Mouse (Mus musculus): ENCODE results near the gene Pex3. TPM values are rescaled to one million over a fixed set of nuclear protein-coding genes. Genes with fewer than 3 reads are reported as not detected.
"Not testable (repeated sequence)": the region's sequence is repeated elsewhere in the genome, so short reads cannot be mapped to it uniquely, and the experiment has no call there.

The Pex3 gene
- polyA plus RNA-seq, 1 experiment from 2014 or later, result 29.1 TPM

DNA sequence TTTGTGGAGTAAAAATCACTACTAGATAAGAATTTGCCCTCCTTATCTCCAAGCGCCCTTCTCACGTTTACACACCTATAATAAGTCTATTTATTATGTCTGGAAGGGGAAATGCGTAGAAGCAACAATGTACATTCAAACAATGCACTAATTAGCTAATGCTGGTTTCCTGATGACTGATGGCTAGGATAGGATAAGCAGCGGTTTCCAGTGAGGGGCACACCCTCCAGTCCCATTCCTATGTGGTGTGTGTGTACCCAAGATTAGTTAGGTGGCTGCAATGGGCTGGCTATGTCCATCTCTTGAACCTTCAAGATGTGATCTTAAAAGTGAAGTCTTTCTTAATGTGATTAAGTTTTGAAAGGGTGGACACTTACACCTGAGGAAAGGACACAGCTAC lies 31.1 kb downstream of the Pex3 start:
- Histone ChIP-seq H3K27ac (ENCODE audit: low read length) (no peak overlapping the region), H3K27me3 (ENCODE audit: control insufficient read depth, insufficient read depth, low read length) (no peaks in the 10 kb centered on the region), H3K4me3 (ENCODE audit: low read depth, low read length) (no peak overlapping the region), H3K4me2 (replicated peaks; ENCODE audit: low read depth, low read length) (no peak overlapping the region), H3K4me1 (ENCODE audit: control insufficient read depth, insufficient read depth, low read length) (no peaks in the 10 kb centered on the region), H3K36me3 (ENCODE audit: control insufficient read depth, insufficient read depth, low read length) (peaks cover 7% of the 10 kb centered on the region), H3K9ac (replicated peaks; ENCODE audit: low read depth, low read length) (no peak overlapping the region), H3K9me3 (ENCODE audit: control insufficient read depth, low read depth, low read length) (no peaks in the 10 kb centered on the region)
- ATAC-seq (ENCODE audit: insufficient number of reproducible peaks, insufficient read depth, low FRiP score, low read depth), result no peak
- 63% methylated on average over 4 of the region's 4 CpGs for WGBS

DNA sequence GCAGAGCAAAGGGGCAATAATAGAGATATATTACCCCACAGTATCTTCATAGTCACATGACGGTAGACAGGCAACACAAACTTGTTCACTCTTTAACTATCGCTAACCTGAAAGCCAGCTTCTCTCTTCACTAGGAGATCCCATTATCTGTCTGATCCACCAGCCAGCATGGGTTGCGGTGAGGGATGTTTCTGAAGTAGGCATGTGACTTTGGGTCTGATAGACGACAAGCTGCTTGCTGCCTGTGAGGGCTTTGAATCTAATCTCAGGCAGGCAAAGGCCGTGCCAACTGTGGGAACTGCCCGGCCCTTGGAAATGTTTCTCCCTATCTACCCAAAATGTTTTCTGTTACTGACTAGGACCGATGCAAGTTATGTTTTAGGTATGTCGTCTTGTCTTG lies 50.6 kb downstream of the Pex3 start:
- H3K36me3 ChIP-seq (ENCODE audit: control insufficient read depth, insufficient read depth, low read length), result peaks cover 3% of the 10 kb centered on the region; the same call in 1 of the 2 replicates
- 78% methylated on average over 8 of the region's 8 CpGs for WGBS
- H3K27me3 ChIP-seq (ENCODE audit: control insufficient read depth, insufficient read depth, low read length), result no peaks in the 10 kb centered on the region
- H3K4me1 ChIP-seq (ENCODE audit: control insufficient read depth, insufficient read depth, low read length), result 0 out of 2 replicates have a peak, but pooled peaks cover 2% of the 10 kb centered on the region
- H3K27ac ChIP-seq (ENCODE audit: low read length), result no peak overlapping the region
- H3K9me3 ChIP-seq (ENCODE audit: control insufficient read depth, low read depth, low read length), result no peaks in the 10 kb centered on the region
- no peak for ATAC-seq (ENCODE audit: insufficient number of reproducible peaks, insufficient read depth, low FRiP score, low read depth)
- no peak overlapping the region for H3K9ac ChIP-seq (replicated peaks; ENCODE audit: low read depth, low read length)
- no peak overlapping the region for H3K4me2 ChIP-seq (replicated peaks; ENCODE audit: low read depth, low read length)
- no peak overlapping the region for H3K4me3 ChIP-seq (ENCODE audit: low read depth, low read length)

DNA sequence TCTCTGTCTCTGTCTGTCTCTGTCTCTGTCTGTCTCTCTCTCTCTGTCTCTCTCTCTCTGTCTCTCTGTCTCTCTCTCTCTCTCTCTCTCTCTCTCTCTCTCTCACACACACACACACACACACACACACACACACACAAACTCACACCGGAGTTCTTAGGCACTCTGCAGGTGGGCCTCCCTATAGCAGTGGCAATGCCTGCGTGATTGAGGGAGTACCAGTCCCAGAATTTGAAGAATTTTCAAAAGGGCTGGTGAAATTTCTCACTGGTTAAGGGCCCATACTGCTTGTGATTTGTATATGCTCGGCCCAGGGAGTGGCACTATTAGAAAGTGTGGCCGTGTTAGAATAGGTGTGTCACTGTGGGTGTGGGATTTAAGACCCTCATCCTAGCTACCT lies 51.4 kb downstream of the Pex3 start:
- 49% methylated on average over 4 of the region's 4 CpGs for WGBS
- peak overlapping the region; percentile 42 for H3K4me3 ChIP-seq (ENCODE audit: low read depth, low read length)
- not testable (repeated sequence) for H3K9me3 ChIP-seq (ENCODE audit: control insufficient read depth, low read depth, low read length); H3K4me1 ChIP-seq (ENCODE audit: control insufficient read depth, insufficient read depth, low read length); ATAC-seq (ENCODE audit: insufficient number of reproducible peaks, insufficient read depth, low FRiP score, low read depth); H3K27me3 ChIP-seq (ENCODE audit: control insufficient read depth, insufficient read depth, low read length); H3K36me3 ChIP-seq (ENCODE audit: control insufficient read depth, insufficient read depth, low read length); H3K27ac ChIP-seq (ENCODE audit: low read length)
- H3K9ac ChIP-seq (replicated peaks; ENCODE audit: low read depth, low read length), result peak overlapping the region; percentile 31; the same call in 1 of the 2 replicates
- peak overlapping the region; percentile 64 for H3K4me2 ChIP-seq (replicated peaks; ENCODE audit: low read depth, low read length)

DNA sequence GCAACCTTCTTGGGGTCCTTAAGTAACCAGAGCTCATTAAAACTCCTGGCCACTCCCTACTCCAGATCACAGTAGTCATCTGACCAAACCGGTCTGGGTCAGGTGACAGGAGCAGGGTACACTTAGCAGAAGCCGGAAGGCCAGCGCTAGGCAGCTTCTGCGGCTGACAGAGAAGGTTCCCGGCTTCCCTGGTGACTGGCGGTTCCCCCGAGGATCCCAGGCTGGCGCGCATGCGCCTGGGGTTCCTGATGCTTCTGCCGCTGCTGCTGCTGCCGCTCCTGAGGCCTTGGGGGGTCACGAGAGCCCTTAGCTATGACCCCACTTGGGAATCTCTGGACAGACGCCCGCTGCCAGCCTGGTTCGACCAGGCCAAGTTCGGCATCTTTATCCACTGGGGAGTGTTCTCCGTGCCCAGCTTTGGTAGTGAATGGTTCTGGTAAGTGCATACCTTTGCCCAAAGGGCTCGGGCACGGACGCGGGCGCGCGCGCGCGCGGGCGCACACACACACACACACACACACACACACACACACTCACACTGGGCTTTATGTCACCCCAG lies 51.9 kb downstream of the Pex3 start:
- under 1% methylated on average over 29 of the region's 30 CpGs for WGBS
- peak; percentile 96 for ATAC-seq (ENCODE audit: insufficient number of reproducible peaks, insufficient read depth, low FRiP score, low read depth)
- no peak overlapping the region for H3K27ac ChIP-seq (ENCODE audit: low read length)

DNA sequence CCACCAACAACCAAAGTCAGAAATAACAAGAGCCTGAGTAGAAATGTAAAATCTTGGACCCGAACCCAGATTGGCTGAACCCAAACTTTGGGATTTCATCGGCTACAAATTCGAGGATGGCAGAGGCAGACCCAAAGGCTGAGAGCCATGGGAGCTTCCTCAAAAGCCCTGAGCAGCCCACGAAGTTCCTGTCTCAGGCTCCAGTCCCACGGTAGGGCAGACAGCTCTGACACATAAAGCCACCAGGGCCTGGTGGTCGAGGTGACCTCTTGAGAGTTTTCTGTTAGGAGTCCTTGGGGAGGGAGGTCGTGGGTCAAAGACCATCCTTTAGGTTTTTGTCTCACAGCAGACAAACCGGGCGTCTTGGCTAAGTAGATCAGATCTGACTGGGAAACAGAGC lies 52.5 kb downstream of the Pex3 start:
- Histone ChIP-seq H3K27ac (ENCODE audit: low read length) (peak overlapping the region; percentile 27; the same call in 1 of the 2 replicates), H3K4me2 (replicated peaks; ENCODE audit: low read depth, low read length) (peak overlapping the region; percentile 64), H3K4me3 (ENCODE audit: low read depth, low read length) (peak overlapping the region; percentile 42; the same call in 1 of the 2 replicates), H3K27me3 (ENCODE audit: control insufficient read depth, insufficient read depth, low read length) (no peaks in the 10 kb centered on the region), H3K9ac (replicated peaks; ENCODE audit: low read depth, low read length) (no peak overlapping the region), H3K36me3 (ENCODE audit: control insufficient read depth, insufficient read depth, low read length) (no peaks in the 10 kb centered on the region), H3K9me3 (ENCODE audit: control insufficient read depth, low read depth, low read length) (no peaks in the 10 kb centered on the region), H3K4me1 (ENCODE audit: control insufficient read depth, insufficient read depth, low read length) (0 out of 2 replicates have a peak, but pooled peaks cover 2% of the 10 kb centered on the region)
- 52% methylated on average over 9 of the region's 9 CpGs for WGBS
- ATAC-seq (ENCODE audit: insufficient number of reproducible peaks, insufficient read depth, low FRiP score, low read depth), result no peak

More for the DNA sequence above, 51.9 kb downstream of the Pex3 start:
- Histone ChIP-seq H3K4me3 (ENCODE audit: low read depth, low read length) (peak overlapping the region; percentile 42), H3K27me3 (ENCODE audit: control insufficient read depth, insufficient read depth, low read length) (no peaks in the 10 kb centered on the region), H3K4me1 (ENCODE audit: control insufficient read depth, insufficient read depth, low read length) (0 out of 2 replicates have a peak, but pooled peaks cover 2% of the 10 kb centered on the region), H3K36me3 (ENCODE audit: control insufficient read depth, insufficient read depth, low read length) (no peaks in the 10 kb centered on the region), H3K4me2 (replicated peaks; ENCODE audit: low read depth, low read length) (peak overlapping the region; percentile 64), H3K9me3 (ENCODE audit: control insufficient read depth, low read depth, low read length) (no peaks in the 10 kb centered on the region), H3K9ac (replicated peaks; ENCODE audit: low read depth, low read length) (peak overlapping the region; percentile 31; the same call in 1 of the 2 replicates)

DNA sequence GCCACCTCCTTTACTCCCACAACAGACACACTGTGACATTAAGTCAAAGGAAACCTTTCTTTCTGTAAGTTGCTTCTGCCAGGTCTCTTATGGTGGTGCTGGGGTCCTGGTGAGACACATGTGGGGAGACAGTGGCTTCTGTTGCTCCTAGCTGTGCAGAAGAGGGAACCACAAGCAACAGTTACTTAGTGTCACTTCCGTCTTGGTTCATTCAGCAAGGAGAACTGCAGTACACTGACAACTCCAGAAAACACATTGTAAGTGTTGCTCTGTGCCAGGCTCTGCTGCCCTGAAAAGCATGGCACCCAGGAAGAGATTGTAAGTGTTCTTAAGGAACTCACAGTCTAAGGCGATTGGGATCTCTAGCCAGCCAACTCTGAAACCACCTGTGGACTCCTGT lies 53.6 kb downstream of the Pex3 start, which contains the start of gene Fuca2:
TSS of gene Fuca2 (plus strand) at position 210 of the 400 bp plus-strand sequence.
- no peak for ATAC-seq (ENCODE audit: insufficient number of reproducible peaks, insufficient read depth, low FRiP score, low read depth)
- Histone ChIP-seq H3K4me3 (ENCODE audit: low read depth, low read length) (no peak within 1 kb of the TSS), H3K36me3 (ENCODE audit: control insufficient read depth, insufficient read depth, low read length) (no peaks in the 10 kb centered on the region), H3K27me3 (ENCODE audit: control insufficient read depth, insufficient read depth, low read length) (no peaks in the 10 kb centered on the region), H3K4me1 (ENCODE audit: control insufficient read depth, insufficient read depth, low read length) (0 out of 2 replicates have a peak, but pooled peaks cover 2% of the 10 kb centered on the region), H3K27ac (ENCODE audit: low read length) (no peak within 1 kb of the TSS), H3K4me2 (replicated peaks; ENCODE audit: low read depth, low read length) (no peak within 1 kb of the TSS), H3K9ac (replicated peaks; ENCODE audit: low read depth, low read length) (no peak within 1 kb of the TSS), H3K9me3 (ENCODE audit: control insufficient read depth, low read depth, low read length) (no peaks in the 10 kb centered on the region)
- 79% methylated on average over 2 of the region's 2 CpGs for WGBS

DNA sequence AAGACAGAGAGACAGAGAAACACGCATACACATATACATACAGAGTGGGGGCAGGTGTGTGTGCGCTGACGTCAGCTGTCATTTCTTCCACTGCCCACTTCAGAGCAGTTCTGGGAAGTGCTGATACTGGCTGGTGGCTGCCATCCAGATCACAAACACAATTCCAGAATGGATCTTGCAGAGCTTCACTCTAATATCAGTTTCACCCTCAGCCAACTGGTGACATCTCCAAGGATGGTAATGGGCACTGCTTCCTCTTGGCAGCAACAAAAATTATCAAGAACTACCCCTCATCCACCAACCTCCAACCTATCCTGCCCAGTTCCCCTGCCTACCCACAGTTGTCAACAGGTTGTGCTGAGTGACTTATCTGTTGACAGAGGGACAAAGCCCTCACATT lies 56.6 kb downstream of the Pex3 start:
- 84% methylated on average over 3 of the region's 3 CpGs for WGBS
- Histone ChIP-seq H3K4me2 (replicated peaks; ENCODE audit: low read depth, low read length) (no peak overlapping the region), H3K36me3 (ENCODE audit: control insufficient read depth, insufficient read depth, low read length) (no peaks in the 10 kb centered on the region), H3K4me3 (ENCODE audit: low read depth, low read length) (no peak overlapping the region), H3K27me3 (ENCODE audit: control insufficient read depth, insufficient read depth, low read length) (no peaks in the 10 kb centered on the region), H3K9me3 (ENCODE audit: control insufficient read depth, low read depth, low read length) (no peaks in the 10 kb centered on the region), H3K4me1 (ENCODE audit: control insufficient read depth, insufficient read depth, low read length) (no peaks in the 10 kb centered on the region), H3K27ac (ENCODE audit: low read length) (no peak overlapping the region), H3K9ac (replicated peaks; ENCODE audit: low read depth, low read length) (no peak overlapping the region)
- no peak for ATAC-seq (ENCODE audit: insufficient number of reproducible peaks, insufficient read depth, low FRiP score, low read depth)

DNA sequence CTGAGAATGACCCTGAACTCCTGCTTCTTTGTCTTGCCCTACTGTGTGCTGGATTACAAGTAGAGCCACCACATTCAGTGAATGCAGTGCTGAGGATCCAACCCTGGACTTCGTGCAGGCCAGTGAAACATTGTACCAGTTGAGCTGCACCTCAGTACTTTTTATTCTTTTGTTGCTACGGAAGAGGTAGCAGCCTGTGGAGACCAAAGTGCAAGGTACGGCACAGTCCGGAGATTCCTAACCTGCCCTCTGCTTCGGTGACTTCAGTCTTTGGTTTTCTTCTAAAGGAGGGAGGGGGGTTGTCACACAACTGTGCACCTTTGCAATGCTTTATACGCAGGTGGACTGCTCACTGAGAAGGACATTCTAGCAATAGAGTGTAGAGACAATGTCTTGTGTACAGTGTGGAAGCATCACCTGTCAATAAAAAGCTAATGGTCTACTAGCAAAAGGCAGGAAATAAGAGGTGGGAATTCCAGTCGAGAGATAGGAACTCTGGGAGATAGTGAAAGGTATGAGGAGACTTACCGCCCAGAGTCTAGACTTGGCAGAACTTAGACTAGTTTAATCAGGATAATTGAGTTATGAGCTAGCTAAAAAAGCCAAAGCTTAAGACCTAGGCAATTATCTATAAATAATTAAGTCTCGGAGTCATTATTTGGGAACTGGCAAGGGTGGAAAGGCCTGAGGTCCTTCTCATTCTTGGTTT lies 58.8 kb downstream of the Pex3 start:
- Histone ChIP-seq H3K4me2 (replicated peaks; ENCODE audit: low read depth, low read length) (no peak overlapping the region), H3K9me3 (ENCODE audit: control insufficient read depth, low read depth, low read length) (no peaks in the 10 kb centered on the region), H3K4me3 (ENCODE audit: low read depth, low read length) (no peak overlapping the region), H3K36me3 (ENCODE audit: control insufficient read depth, insufficient read depth, low read length) (no peaks in the 10 kb centered on the region), H3K27me3 (ENCODE audit: control insufficient read depth, insufficient read depth, low read length) (no peaks in the 10 kb centered on the region), H3K27ac (ENCODE audit: low read length) (no peak overlapping the region), H3K4me1 (ENCODE audit: control insufficient read depth, insufficient read depth, low read length) (no peaks in the 10 kb centered on the region), H3K9ac (replicated peaks; ENCODE audit: low read depth, low read length) (no peak overlapping the region)
- 88% methylated on average over 9 of the region's 9 CpGs for WGBS
- no peak for ATAC-seq (ENCODE audit: insufficient number of reproducible peaks, insufficient read depth, low FRiP score, low read depth)

All from stomach, embryonic 14.5 days (tissue).